Mouse (Mus musculus) cortical plate, adult 2 months (tissue): ENCODE measurements around the gene Stambpl1. TPM values are rescaled to one million over a fixed set of nuclear protein-coding genes. Genes with fewer than 3 reads are reported as not detected.
"Not testable (repeated sequence)": the region's sequence is repeated elsewhere in the genome, so short reads cannot be mapped to it uniquely, and the experiment has no call there.

ENCODE experiments used
- H3K27ac ChIP-seq: fragments of 200-500 bp; 2 replicates; pipeline ENCODE4 v1.5.1; 2012; ENCODE audit warnings: low read length, control low read depth, inconsistent platforms; ENCODE audit not compliant: insufficient read depth
- H3K4me1 ChIP-seq: fragments of 200-500 bp; 2 replicates; pipeline ENCODE4 v1.6.1; 2011; ENCODE audit warnings: low read length; ENCODE audit not compliant: control insufficient read depth, insufficient read depth
- H3K4me3 ChIP-seq: fragments of 200-500 bp; 2 replicates; pipeline ENCODE4 v1.5.1; 2011; ENCODE audit warnings: mild to moderate bottlenecking, low read length, control low read depth; ENCODE audit not compliant: insufficient read depth
- CTCF ChIP-seq: fragments of 200-500 bp; IDR thresholded peaks from 2 replicates; pipeline ENCODE4 v1.5.1; 2011; ENCODE audit warnings: mild to moderate bottlenecking, control low read depth, low read length; ENCODE audit not compliant: insufficient read depth; ENCODE audit errors: extremely low read depth
- POLR2A ChIP-seq: fragments of 200-500 bp; IDR thresholded peaks from 2 replicates; pipeline ENCODE4 v1.6.1; 2011; ENCODE audit warnings: mild to moderate bottlenecking, low read length, control low read depth; ENCODE audit not compliant: insufficient read depth; ENCODE audit errors: extremely low read depth
- polyA plus RNA-seq: library from polyadenylated mRNA; depleted of rRNA; stranded (reverse); fragments of >200 nt; gene quantifications from 2 replicates; pipeline ENCODE4 v1.2.3, GENCODE M21; 2012

Stambpl1 gene
- polyA plus RNA-seq, 1 experiment = 16.4 TPM

DNA sequence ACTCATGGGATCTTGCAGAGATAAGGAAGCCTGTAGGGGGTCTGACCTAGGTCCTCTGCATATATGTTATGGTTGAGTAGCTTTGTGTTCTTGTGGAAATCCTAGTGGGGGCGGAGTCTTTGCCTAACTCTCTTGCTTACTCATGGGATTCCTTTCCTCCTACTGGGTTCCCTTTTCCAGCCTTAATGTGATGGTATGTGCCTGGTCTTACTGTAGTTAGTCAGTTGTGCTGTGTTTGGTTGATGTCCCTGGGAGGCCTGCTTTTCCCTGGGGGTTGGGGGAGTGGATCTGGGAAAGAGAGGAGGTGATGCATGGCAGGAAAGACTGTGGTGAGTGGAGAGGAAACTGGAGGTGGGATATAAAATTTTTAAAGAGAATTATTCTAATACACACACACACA is 6.0 kb downstream of the Stambpl1 start:
- TF ChIP-seq CTCF = no peak
- no peak for TF ChIP-seq POLR2A
- Histone ChIP-seq H3K4me3 (no peak overlapping the region), H3K4me1 (peaks cover 2% of the 10 kb centered on the region; the same call in 1 of the 2 replicates), H3K27ac (no peak overlapping the region)

DNA sequence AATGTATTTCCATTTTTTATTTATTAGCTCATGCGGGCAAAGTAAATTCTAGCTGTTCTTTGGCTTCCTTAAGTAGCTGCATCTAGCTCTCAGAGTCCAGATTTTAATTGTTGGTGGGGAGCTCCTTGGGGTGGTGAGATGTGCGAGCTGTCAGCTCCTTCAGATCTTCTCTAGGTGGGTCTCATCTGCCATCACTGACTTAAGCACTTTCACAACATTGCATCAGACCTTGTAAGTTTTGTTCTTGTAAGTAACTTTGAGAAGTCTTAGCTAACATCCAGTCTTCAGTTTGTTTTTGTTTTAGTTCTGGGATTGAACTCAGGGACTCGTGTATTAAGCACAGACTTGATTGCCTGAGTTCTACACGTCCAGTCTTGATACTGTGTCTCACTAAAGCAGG is 6.9 kb downstream of the Stambpl1 start:
- no peak for TF ChIP-seq POLR2A
- TF ChIP-seq CTCF = no peak
- Histone ChIP-seq H3K27ac (no peak overlapping the region), H3K4me1 (peaks cover 2% of the 10 kb centered on the region; the same call in 1 of the 2 replicates), H3K4me3 (no peak overlapping the region)

DNA sequence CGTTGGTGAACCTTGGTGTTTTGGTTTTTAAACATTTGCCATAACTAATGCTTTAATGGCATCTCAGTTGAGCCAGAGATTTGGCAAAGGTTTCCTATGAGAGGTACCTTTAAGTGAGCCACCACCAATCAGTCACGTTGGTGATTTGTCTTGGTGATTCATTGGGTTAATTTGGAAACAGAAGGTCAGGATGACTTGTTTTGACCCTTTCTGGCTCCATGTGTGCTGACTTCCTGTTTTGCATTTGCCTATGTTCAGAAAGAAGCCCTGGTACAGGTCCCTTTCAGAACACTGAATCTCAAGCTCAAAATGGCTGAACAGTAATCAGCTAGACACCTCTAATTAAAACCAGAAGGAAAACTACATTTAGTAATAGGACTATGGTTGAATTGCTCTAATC is 7.5 kb downstream of the Stambpl1 start:
- no peak for TF ChIP-seq CTCF
- TF ChIP-seq POLR2A = no peak
- peaks cover 2% of the 10 kb centered on the region; the same call in 1 of the 2 replicates for H3K4me1 ChIP-seq
- H3K27ac ChIP-seq = no peak overlapping the region
- no peak overlapping the region for H3K4me3 ChIP-seq

DNA sequence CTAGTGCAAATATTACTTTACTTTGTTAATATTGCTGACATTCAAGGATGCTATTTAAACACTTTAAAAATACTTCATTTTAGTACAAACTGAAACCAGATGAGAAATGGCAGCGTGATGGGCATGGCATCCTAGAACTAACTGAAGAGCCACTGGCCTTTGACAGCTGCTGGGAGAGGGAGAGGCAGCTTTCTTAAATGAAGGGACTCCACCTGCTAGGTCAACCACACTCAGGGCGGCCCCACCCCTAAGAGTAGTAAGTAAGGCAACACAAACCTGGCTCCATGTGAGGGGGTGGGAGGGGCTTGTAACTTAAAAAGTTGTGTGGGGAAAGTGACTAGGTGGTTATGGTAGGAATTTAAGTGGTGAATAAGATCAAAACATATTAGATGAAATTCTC is 10.6 kb downstream of the Stambpl1 start:
- Histone ChIP-seq H3K4me3 (no peak overlapping the region), H3K27ac (no peak overlapping the region)
- TF ChIP-seq POLR2A = no peak
- no peak for TF ChIP-seq CTCF

DNA sequence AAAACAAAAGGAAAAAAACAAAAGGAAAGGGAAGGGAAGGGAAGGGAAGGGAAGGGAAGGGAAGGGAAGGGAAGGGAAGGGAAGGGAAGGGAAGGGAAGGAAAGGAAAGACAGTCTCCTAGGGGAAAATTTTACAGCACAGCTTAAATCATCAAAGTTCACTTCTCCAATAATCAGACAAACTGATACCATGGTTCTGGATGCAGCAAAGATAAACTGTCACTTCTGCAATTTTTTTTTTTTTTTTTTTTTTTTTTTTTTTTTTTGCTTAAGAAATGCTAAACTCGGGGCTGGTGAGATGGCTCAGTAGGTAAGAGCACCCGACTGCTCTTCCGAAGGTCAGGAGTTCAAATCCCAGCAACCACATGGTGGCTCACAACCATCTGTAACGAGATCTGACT is 14.1 kb downstream of the Stambpl1 start:
- not testable (repeated sequence) for H3K4me1 ChIP-seq, H3K27ac ChIP-seq

More for the DNA sequence above, 10.6 kb downstream of the Stambpl1 start:
- H3K4me1 ChIP-seq = peaks cover 2% of the 10 kb centered on the region; the same call in 1 of the 2 replicates

DNA sequence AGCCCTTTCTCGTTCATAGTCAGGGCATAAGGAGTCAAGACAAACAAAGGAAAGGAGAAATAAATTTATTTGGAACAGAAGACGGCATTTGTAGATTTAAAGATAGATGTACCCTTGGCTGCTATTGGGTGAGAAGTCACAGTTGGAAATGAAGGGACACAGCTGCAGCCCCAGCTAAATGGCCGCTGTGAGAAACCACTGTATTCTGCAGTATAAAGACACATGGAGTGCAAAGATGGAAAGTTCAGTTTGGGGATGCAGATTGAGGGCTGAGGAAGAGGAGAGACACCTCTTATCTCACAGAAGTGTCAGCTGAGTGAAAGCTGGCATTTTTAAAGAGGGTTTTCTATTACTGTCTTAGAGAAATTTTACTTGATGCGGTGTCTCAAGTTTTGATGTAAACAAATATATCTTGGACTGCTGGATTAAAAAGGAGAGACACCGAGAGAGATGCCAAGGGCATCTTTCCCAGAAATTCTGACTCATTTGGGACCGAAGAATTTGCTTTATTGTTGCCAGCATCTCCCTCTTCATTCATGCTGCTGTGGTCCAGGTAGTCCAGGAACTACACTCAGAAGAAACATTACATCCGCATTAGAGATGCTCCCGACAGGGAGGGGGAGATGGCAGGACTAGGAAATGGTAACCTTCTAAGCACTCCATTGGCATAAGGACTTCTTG is 14.9 kb downstream of the Stambpl1 start:
- no peak for TF ChIP-seq POLR2A
- TF ChIP-seq CTCF = no peak
- Histone ChIP-seq H3K4me1 (peaks cover 2% of the 10 kb centered on the region; the same call in 1 of the 2 replicates), H3K4me3 (no peak overlapping the region), H3K27ac (no peak overlapping the region)

More for the DNA sequence above, 14.1 kb downstream of the Stambpl1 start:
- H3K4me3 ChIP-seq = not testable (repeated sequence)

DNA sequence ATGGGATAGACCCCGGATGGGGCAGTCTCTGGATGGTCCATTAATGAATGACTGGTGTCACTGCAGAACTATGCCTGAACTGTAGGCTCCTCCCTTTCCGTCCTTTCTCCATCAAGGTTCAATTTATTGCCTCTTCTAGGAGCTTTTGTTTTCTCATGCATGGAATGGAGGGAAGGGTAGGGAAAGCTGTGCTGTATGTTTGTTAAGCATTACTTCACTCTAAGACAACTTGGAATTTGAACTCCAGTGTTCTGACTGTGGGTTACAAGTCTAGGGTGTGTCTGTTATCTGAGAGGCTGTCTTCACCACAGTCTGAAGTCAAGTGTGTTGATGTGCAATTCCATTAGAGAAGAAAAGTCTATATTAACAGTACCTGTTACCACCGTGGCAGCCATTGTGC is 17.0 kb downstream of the Stambpl1 start:
- no peak overlapping the region for H3K4me3 ChIP-seq
- peaks cover 2% of the 10 kb centered on the region; the same call in 1 of the 2 replicates for H3K4me1 ChIP-seq
- TF ChIP-seq CTCF = no peak
- TF ChIP-seq POLR2A = no peak
- H3K27ac ChIP-seq = no peak overlapping the region

DNA sequence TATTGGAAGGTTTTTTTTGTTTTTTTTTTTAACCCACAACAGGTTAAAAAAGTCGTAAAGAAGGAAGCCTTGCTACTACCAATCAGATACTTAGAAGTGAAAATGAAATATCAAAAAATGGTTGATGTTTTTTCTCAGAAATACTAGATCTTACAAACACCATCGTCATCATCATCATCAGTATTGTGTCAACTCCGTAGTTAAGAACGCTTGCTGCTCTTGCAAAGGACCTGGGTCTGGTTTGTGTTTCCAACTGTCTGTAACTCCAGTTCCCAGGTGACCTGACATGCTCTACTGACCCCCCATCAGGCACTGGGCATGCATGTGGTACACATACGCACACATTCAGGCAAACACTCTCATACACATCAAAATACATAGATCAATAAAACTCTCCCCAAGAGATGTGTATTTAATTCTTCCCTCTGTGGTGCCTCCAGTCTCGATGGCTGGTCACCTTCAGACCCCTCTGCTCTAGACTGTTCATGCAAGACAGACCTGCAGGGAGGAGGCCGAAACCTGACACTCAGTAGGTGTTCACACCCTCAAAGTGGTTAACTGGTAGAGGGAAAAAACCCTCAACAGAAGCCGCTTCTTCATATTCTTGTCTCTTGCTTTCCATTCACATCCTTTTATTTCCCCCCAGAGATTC is 18.0 kb downstream of the Stambpl1 start:
- H3K27ac ChIP-seq = no peak overlapping the region
- no peak overlapping the region for H3K4me3 ChIP-seq
- TF ChIP-seq POLR2A (no peak), CTCF (no peak)
- peaks cover 2% of the 10 kb centered on the region; the same call in 1 of the 2 replicates for H3K4me1 ChIP-seq

DNA sequence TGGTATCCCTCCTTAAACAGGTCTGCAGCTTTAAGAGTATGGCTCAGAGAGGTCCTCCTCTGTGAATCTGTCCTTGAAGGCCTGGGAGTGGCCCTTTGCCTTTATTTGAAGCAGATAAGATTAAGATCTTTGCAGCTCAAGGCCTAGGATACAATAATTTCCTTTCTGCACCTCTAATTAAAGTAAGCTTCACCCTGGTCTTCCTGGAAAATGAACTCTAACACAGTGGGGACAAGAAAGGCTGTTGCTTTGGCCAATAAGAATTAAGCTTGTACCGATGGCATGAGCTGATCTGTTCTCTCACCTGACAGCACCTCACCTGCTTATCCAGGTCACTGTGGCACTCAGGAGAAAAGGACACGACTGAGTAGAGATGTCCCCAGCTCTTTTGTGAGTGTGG is 18.8 kb downstream of the Stambpl1 start:
- Histone ChIP-seq H3K27ac (no peak overlapping the region), H3K4me3 (no peak overlapping the region)
- no peak for TF ChIP-seq CTCF

DNA sequence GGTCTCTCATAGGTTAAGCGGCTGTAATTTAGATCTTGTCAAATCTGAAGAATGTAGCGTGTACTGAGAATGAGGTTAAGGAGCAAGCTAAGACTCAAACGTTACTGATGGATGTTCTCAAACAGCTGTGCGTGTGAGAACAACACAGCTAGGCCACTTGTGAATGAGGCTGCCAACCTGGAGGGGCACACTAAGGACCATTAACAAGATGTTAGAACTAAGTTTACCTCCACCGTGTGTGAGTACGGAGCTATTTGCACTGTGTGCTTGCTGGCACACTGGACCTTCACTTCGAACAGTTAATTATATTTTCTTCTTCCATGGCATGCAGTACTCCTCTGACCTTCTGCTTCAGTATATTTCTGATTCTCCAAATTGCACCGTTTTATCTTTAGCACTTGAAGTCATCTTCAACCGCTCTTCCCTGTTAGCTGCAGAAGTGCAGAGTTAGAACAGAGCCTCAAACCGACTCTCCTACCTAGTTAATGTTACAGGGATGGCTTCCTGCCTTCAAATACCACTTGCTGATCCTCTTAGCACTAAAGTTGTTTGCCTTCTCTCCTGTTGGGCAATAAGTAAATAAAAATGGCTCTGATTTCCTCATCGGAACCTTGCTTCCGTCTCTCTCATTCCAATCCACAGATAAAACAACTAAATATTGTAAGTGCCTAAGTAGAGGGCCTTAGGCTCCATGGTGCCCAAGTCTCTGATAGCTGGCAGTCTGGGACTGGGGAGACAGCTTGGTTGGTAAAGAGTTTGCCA is 20.6 kb downstream of the Stambpl1 start:
- TF ChIP-seq CTCF = no peak
- TF ChIP-seq POLR2A = no peak
- peaks cover 1% of the 10 kb centered on the region for H3K4me1 ChIP-seq
- H3K4me3 ChIP-seq = no peak overlapping the region
- H3K27ac ChIP-seq = no peak overlapping the region

More for the DNA sequence above, 18.8 kb downstream of the Stambpl1 start:
- H3K4me1 ChIP-seq = peaks cover 2% of the 10 kb centered on the region; the same call in 1 of the 2 replicates
